Mouse (Mus musculus) spleen, postnatal 36 days (tissue): ENCODE results near the gene Olfr1094.

Experiments
- DNase-seq, 2 experiments: peaks; one replicate each; pipeline ENCODE4 v3.0.0; 2022; ENCODE audit warnings: low spot score in 2 of 2, mixed read lengths in 1 of 2

Gene Olfr1094

GRCm38 (mm10) chr2:86824363-86824762 lies at the start of gene Olfr1094:
TSS of gene Olfr1094 (plus strand) at chr2:86824663.
- DNase-seq, result no peak

GRCm38 (mm10) chr2:86782179-86782578 lies 42.3 kb upstream of the Olfr1094 start, which contains the start of gene Olfr1093:
TSS of gene Olfr1093 (plus strand) at chr2:86782479.
- DNase-seq, result no peak

GRCm38 (mm10) chr2:86809918-86810317 lies 14.5 kb upstream of the Olfr1094 start, which contains the start of gene Olfr141:
TSS of gene Olfr141 (minus strand) at chr2:86810018.
- DNase-seq, result no peak

- no peak for DNase-seq
Measured at GRCm38 (mm10) chr2:86851596-86851995, 27.1 kb downstream of the Olfr1094 start, which contains the start of gene Olfr1095. TSS of gene Olfr1095 (minus strand) at chr2:86851696.

- no peak for DNase-seq
Measured at GRCm38 (mm10) chr2:86874702-86875101, 50.2 kb downstream of the Olfr1094 start, which contains the start of gene Gm13723. TSS of gene Gm13723 (minus strand) at chr2:86874802.
